Mouse (Mus musculus): ENCODE data around the gene Olfr533.

DNA sequence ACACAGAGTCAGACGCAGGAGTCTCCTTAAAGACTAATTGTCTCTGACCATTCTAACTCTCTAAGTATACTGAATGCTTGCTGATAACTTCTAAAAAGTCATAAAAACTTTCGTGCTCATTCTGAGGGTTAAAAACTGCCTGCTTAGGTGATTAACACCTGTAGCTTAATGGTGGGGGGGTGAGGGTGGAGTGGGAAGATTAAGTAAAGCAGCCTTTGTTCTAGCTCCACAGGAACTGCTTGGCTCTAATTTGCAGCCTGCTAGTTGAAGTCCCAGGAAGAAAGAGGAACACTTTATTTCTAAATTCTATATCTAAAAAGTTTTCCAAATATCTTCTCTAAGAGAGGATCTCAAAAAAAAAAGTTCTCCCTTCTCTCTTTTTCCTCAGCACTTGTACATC, 31.1 kb downstream of the Olfr533 start:
- no peak for TF ChIP-seq CTCF (IDR thresholded peaks at IDR 0.05; ENCODE audit: low read depth)
- no peak for TF ChIP-seq EP300 (IDR thresholded peaks at IDR 0.05; ENCODE audit: low read depth)
